Mouse (Mus musculus) right cerebral cortex, postnatal 25 days (tissue): Measurements from ENCODE around the gene Relch.

Source experiments
- DNase-seq: peaks from one replicate; pipeline ENCODE4 v3.0.0; 2022

Relch gene

GRCm38 (mm10) chr1:105801252-105801651 lies 137.6 kb downstream of the Relch start:
- DNase-seq: no peak

- DNase-seq: no peak
Observed at GRCm38 (mm10) chr1:105802941-105803340, 139.3 kb downstream of the Relch start.

DNA sequence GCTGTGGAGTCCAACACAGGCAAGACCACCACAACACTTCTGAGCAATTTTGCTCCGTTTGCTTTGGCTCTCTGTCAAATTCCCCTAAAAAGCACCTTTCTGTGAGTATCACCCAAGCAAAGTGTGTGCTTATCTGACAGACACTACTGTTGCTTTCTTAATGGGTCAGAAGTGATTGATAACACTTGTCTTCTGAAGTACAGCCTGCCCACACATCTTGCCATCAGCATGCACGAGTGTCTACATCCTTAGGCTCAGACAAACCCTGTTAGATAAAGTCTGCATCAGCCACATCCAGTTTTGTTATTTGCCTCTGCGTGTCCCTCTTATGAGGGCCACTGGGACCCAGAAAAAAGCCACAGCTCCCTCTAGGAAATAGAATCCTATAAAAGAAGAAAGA lies 140.6 kb downstream of the Relch start:
- no peak for DNase-seq
